Mouse (Mus musculus): ENCODE results near the gene Rpl29. TPM values are rescaled to one million over a fixed set of nuclear protein-coding genes. Genes with fewer than 3 reads are reported as not detected.

The Rpl29 gene
- polyA plus RNA-seq, 1 experiment from 2014 or later, result 881 TPM

GRCm38 (mm10) chr9:106451899-106452298, 22.6 kb downstream of the Rpl29 start:
- 63% methylated on average over 2 of the region's 2 CpGs for WGBS
- H3K4me3 ChIP-seq (replicated peaks; ENCODE audit: low read length), result no peak overlapping the region
- H3K9me3 ChIP-seq (replicated peaks; ENCODE audit: control insufficient read depth, low read length), result no peaks in the 10 kb centered on the region
- H3K36me3 ChIP-seq (ENCODE audit: control insufficient read depth, insufficient read depth, low read length), result no peaks in the 10 kb centered on the region
- no peak for ATAC-seq (ENCODE audit: insufficient read depth, low FRiP score)
- H3K4me2 ChIP-seq (ENCODE audit: low read depth, low read length), result no peak overlapping the region
- no peak overlapping the region for H3K9ac ChIP-seq (ENCODE audit: low read length)
- no peak overlapping the region for H3K27ac ChIP-seq (ENCODE audit: low read length)
- H3K27me3 ChIP-seq (ENCODE audit: control insufficient read depth, insufficient read depth, low read length), result no peaks in the 10 kb centered on the region
- H3K4me1 ChIP-seq (ENCODE audit: control insufficient read depth, insufficient read depth, low read length), result peaks cover 68% of the 10 kb centered on the region

DNA sequence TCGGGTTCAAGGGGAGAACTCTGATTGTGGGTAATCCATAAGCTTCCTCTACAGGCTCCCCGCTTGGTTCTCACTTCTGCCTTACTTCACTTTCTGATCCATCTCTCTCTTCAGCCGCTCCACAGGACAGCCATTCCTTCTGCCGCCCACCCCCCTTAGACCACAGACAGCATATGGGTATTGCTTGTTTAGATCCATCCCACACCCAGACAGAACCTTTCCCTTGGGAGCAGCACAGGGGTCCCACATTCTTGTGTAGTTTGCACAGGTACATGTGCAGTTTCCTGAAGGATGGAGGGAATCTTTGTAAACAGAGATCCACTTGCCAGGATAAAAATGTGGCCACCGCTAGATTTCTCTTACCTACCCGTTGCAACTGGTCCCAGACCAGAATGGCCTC, 23.1 kb downstream of the Rpl29 start:
- 42% methylated on average over 6 of the region's 6 CpGs for WGBS
- H3K9me3 ChIP-seq (replicated peaks; ENCODE audit: control insufficient read depth, low read length), result no peaks in the 10 kb centered on the region
- H3K4me1 ChIP-seq (ENCODE audit: control insufficient read depth, insufficient read depth, low read length), result peaks cover 68% of the 10 kb centered on the region
- no peak overlapping the region for H3K4me3 ChIP-seq (replicated peaks; ENCODE audit: low read length)
- H3K27ac ChIP-seq (ENCODE audit: low read length), result no peak overlapping the region
- no peaks in the 10 kb centered on the region for H3K27me3 ChIP-seq (ENCODE audit: control insufficient read depth, insufficient read depth, low read length)
- H3K4me2 ChIP-seq (ENCODE audit: low read depth, low read length), result no peak overlapping the region
- no peaks in the 10 kb centered on the region for H3K36me3 ChIP-seq (ENCODE audit: control insufficient read depth, insufficient read depth, low read length)
- ATAC-seq (ENCODE audit: insufficient read depth, low FRiP score), result no peak
- H3K9ac ChIP-seq (ENCODE audit: low read length), result no peak overlapping the region

DNA sequence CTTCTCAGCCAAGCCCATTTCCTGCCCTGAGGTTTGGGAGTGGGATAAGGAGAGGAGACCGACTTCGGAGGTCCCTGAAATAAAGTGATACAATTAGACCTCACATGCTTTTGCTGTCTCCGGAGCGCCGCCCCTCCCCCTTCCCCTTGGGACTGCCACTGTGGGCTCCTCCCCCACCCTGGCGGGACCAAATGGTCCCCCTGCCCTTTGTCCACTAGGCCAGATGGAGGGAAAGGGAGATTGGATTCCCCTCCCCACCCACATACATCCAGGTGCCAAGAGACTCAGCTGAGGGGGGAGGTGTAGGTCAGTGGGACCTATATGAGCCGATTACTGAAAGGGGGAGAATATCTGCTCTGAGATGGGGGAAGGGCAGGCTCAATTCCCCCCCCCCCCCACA, 23.6 kb downstream of the Rpl29 start:
- 8% methylated on average over 7 of the region's 7 CpGs for WGBS
- Histone ChIP-seq H3K36me3 (ENCODE audit: control insufficient read depth, insufficient read depth, low read length) (no peaks in the 10 kb centered on the region), H3K4me3 (replicated peaks; ENCODE audit: low read length) (peak overlapping the region; percentile 69), H3K27me3 (ENCODE audit: control insufficient read depth, insufficient read depth, low read length) (no peaks in the 10 kb centered on the region), H3K9ac (ENCODE audit: low read length) (peak overlapping the region; percentile 33; the same call in 1 of the 2 replicates), H3K4me2 (ENCODE audit: low read depth, low read length) (peak overlapping the region; percentile 67), H3K4me1 (ENCODE audit: control insufficient read depth, insufficient read depth, low read length) (peaks cover 65% of the 10 kb centered on the region), H3K9me3 (replicated peaks; ENCODE audit: control insufficient read depth, low read length) (no peaks in the 10 kb centered on the region), H3K27ac (ENCODE audit: low read length) (no peak overlapping the region)
- no peak for ATAC-seq (ENCODE audit: insufficient read depth, low FRiP score)

GRCm38 (mm10) chr9:106453271-106454070, 24.2 kb downstream of the Rpl29 start, which contains the start of gene Pcbp4:
Gene Pcbp4 (plus strand): TSS chr9:106453291.
- H3K4me1 ChIP-seq (ENCODE audit: control insufficient read depth, insufficient read depth, low read length), result peaks cover 60% of the 10 kb centered on the region
- H3K27me3 ChIP-seq (ENCODE audit: control insufficient read depth, insufficient read depth, low read length), result no peaks in the 10 kb centered on the region
- H3K9ac ChIP-seq (ENCODE audit: low read length), result peak within 1 kb of the TSS; percentile 83
- peak within 1 kb of the TSS; percentile 67 for H3K4me2 ChIP-seq (ENCODE audit: low read depth, low read length)
- peak; percentile 79 for ATAC-seq (ENCODE audit: insufficient read depth, low FRiP score)
- H3K27ac ChIP-seq (ENCODE audit: low read length), result peak within 1 kb of the TSS; percentile 77
- H3K36me3 ChIP-seq (ENCODE audit: control insufficient read depth, insufficient read depth, low read length), result no peaks in the 10 kb centered on the region
- no peaks in the 10 kb centered on the region for H3K9me3 ChIP-seq (replicated peaks; ENCODE audit: control insufficient read depth, low read length)
- under 1% methylated on average over 35 of the region's 74 CpGs for WGBS
- peak within 1 kb of the TSS; percentile 69 for H3K4me3 ChIP-seq (replicated peaks; ENCODE audit: low read length)

DNA sequence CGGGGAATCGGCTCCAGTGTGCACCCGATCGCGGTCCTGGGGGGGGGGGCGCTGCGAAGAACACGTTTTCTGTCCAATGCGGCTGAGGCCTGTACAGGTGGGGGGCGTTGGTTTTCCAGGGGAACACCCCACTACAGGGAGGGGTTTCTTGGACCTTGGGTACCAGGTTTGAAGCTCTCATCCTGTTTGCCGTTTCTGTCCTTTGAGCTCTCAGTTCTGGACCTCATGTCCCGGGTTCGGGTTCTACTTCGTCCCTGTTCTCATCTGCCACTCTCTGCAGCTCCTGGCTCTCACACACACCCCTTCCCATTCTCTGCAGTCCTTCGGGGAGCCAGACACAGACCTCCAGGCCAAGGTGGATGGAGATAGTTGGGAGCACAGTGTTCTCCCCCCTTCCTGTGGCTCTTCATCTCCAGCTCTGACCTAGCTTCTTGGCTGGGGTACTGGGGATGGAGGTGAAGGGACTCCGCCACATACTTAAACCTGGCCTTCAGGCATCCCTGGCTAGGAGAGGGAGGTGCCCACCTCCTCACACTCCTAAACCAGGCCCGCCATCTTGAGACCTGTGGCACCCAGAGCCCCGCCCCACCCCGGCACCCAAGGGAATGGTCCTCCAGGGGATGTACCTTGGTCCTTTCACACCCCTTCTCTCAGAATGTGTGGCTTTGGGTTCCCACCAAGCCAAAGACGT, 25.0 kb downstream of the Rpl29 start:
- peak; percentile 11; the same call in 1 of the 2 replicates for ATAC-seq (ENCODE audit: insufficient read depth, low FRiP score)
- Histone ChIP-seq H3K9ac (ENCODE audit: low read length) (peak overlapping the region; percentile 83), H3K9me3 (replicated peaks; ENCODE audit: control insufficient read depth, low read length) (no peaks in the 10 kb centered on the region), H3K36me3 (ENCODE audit: control insufficient read depth, insufficient read depth, low read length) (no peaks in the 10 kb centered on the region), H3K4me1 (ENCODE audit: control insufficient read depth, insufficient read depth, low read length) (peaks cover 56% of the 10 kb centered on the region), H3K4me3 (replicated peaks; ENCODE audit: low read length) (peak overlapping the region; percentile 69), H3K4me2 (ENCODE audit: low read depth, low read length) (peak overlapping the region; percentile 67), H3K27me3 (ENCODE audit: control insufficient read depth, insufficient read depth, low read length) (no peaks in the 10 kb centered on the region), H3K27ac (ENCODE audit: low read length) (peak overlapping the region; percentile 77)
- 1% methylated on average over 20 of the region's 20 CpGs for WGBS

GRCm38 (mm10) chr9:106454888-106455681, 25.8 kb downstream of the Rpl29 start:
- no peaks in the 10 kb centered on the region for H3K9me3 ChIP-seq (replicated peaks; ENCODE audit: control insufficient read depth, low read length)
- no peak for ATAC-seq (ENCODE audit: insufficient read depth, low FRiP score)
- H3K27ac ChIP-seq (ENCODE audit: low read length), result peak overlapping the region; percentile 58
- H3K4me3 ChIP-seq (replicated peaks; ENCODE audit: low read length), result peak overlapping the region; percentile 69
- WGBS, result 12% methylated on average over 17 of the region's 17 CpGs
- H3K27me3 ChIP-seq (ENCODE audit: control insufficient read depth, insufficient read depth, low read length), result no peaks in the 10 kb centered on the region
- peak overlapping the region; percentile 83 for H3K9ac ChIP-seq (ENCODE audit: low read length)
- H3K4me2 ChIP-seq (ENCODE audit: low read depth, low read length), result peak overlapping the region; percentile 67
- H3K4me1 ChIP-seq (ENCODE audit: control insufficient read depth, insufficient read depth, low read length), result peaks cover 50% of the 10 kb centered on the region
- H3K36me3 ChIP-seq (ENCODE audit: control insufficient read depth, insufficient read depth, low read length), result no peaks in the 10 kb centered on the region

- no peaks in the 10 kb centered on the region for H3K27me3 ChIP-seq (ENCODE audit: control insufficient read depth, insufficient read depth, low read length)
- no peak for ATAC-seq (ENCODE audit: insufficient read depth, low FRiP score)
- no peak overlapping the region for H3K4me3 ChIP-seq (replicated peaks; ENCODE audit: low read length)
- no peaks in the 10 kb centered on the region for H3K9me3 ChIP-seq (replicated peaks; ENCODE audit: control insufficient read depth, low read length)
- WGBS, result 38% methylated on average over 15 of the region's 15 CpGs
- H3K9ac ChIP-seq (ENCODE audit: low read length), result peak overlapping the region; percentile 52; the same call in 1 of the 2 replicates
- peak overlapping the region; percentile 23; the same call in 1 of the 2 replicates for H3K27ac ChIP-seq (ENCODE audit: low read length)
- peak overlapping the region; percentile 67; the same call in 1 of the 2 replicates for H3K4me2 ChIP-seq (ENCODE audit: low read depth, low read length)
- H3K4me1 ChIP-seq (ENCODE audit: control insufficient read depth, insufficient read depth, low read length), result peaks cover 36% of the 10 kb centered on the region
- peaks cover 8% of the 10 kb centered on the region; the same call in 1 of the 2 replicates for H3K36me3 ChIP-seq (ENCODE audit: control insufficient read depth, insufficient read depth, low read length)
Measured at GRCm38 (mm10) chr9:106456325-106457162, 27.3 kb downstream of the Rpl29 start.

GRCm38 (mm10) chr9:106457163-106457559, 27.9 kb downstream of the Rpl29 start:
- Histone ChIP-seq H3K4me3 (replicated peaks; ENCODE audit: low read length) (no peak overlapping the region), H3K4me1 (ENCODE audit: control insufficient read depth, insufficient read depth, low read length) (peaks cover 36% of the 10 kb centered on the region), H3K27ac (ENCODE audit: low read length) (peak overlapping the region; percentile 23; the same call in 1 of the 2 replicates), H3K4me2 (ENCODE audit: low read depth, low read length) (peak overlapping the region; percentile 67; the same call in 1 of the 2 replicates), H3K36me3 (ENCODE audit: control insufficient read depth, insufficient read depth, low read length) (peaks cover 9% of the 10 kb centered on the region), H3K9ac (ENCODE audit: low read length) (peak overlapping the region; percentile 52; the same call in 1 of the 2 replicates), H3K9me3 (replicated peaks; ENCODE audit: control insufficient read depth, low read length) (no peaks in the 10 kb centered on the region), H3K27me3 (ENCODE audit: control insufficient read depth, insufficient read depth, low read length) (no peaks in the 10 kb centered on the region)
- 54% methylated on average over 9 of the region's 9 CpGs for WGBS
- ATAC-seq (ENCODE audit: insufficient read depth, low FRiP score), result no peak
